Mouse (Mus musculus) stomach, adult 2 months (tissue): ENCODE results near the gene Pcsk2. TPM values are rescaled to one million over a fixed set of nuclear protein-coding genes. Genes with fewer than 3 reads are reported as not detected.

Source experiments
- polyA plus RNA-seq: library from polyadenylated mRNA; depleted of rRNA; stranded (reverse); fragments of >200 nt; gene quantifications from 2 replicates; pipeline ENCODE4 v1.2.3, GENCODE M21; 2012; rRNA removed

Gene Pcsk2
- polyA plus RNA-seq, result 1.1 and 1.4 TPM in 2 replicates

GRCm38 (mm10) chr2:143545758-143546246, at the start of gene Pcsk2:
Gene Pcsk2 (plus strand): TSS chr2:143546156.

GRCm38 (mm10) chr2:143862484-143863231, 316.7 kb downstream of the Pcsk2 start, which contains the start of gene Bfsp1:
Gene Bfsp1 (minus strand): TSS chr2:143863173.

